7 mouse cellular contexts compared by ENCODE assay signal in the genomic region with DNA sequence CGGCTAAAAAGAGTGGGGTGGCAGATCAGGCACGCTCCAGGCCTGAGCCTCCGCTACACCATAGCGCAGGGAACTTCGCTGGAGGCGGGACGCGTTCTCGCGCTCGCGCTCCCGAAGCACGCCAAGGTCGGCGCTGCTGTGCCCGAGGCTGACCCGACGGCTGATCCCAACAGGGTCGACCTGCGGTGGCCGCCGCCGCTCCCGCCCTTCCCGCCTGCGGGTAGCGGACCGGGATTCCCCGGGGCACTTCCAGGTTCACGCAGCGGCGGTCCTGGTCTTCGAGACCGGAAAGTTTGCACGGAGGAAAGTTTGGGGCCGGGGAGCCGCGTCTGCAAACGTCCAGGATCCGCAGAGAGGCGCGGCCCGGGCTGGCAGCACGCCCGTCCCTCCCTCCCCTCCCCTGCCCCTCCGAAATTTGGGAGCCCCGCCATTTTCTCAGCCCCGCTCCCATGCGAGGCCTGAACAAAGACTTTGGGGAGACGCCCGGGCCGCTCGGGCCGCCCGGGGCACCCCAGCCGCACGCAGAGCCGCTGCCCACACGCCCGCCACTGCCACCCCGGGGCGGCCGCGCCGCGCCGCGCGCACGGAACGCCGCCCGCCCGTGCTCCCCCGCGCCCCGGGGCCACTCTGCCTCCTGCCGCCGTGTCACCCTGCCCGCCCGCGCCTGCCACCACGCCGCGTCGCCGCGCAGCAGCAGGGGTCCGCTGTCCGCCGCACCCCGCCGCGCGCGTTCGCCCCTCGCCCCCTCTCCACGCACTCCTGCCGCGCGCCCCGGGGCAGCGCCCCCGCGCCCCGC. TPM values are rescaled to one million over a fixed set of nuclear protein-coding genes. Genes with fewer than 3 reads are reported as not detected.
DNase-seq lines count a peak whose midpoint lies in the region; ATAC-seq and TF ChIP-seq lines count a peak whose summit lies in the region.

No protein-coding gene starts in this region.

- ATAC-seq in lung, embryonic 16.5 days (ENCODE audit: low read depth), result peak; percentile 40

- peak overlapping the region; percentile 90 for H3K4me2 ChIP-seq in lung, embryonic 16.5 days (ENCODE audit: low read depth, low read length)

- TF ChIP-seq POLR2A in small intestine, adult 2 months (IDR thresholded peaks at IDR 0.05; ENCODE audit: low read depth, low read length), result no peak

- H3K9ac ChIP-seq in lung, embryonic 16.5 days (ENCODE audit: low read length), result peak overlapping the region; percentile 99

- peak overlapping the region; percentile 69 for H3K4me3 ChIP-seq in E14TG2a.4 (replicated peaks; ENCODE audit: low read length)
- peak overlapping the region; percentile 90 for H3K4me3 ChIP-seq in lung, embryonic 16.5 days (ENCODE audit: low read length)
- H3K4me3 ChIP-seq in small intestine, adult 2 months (ENCODE audit: low read depth, low read length), result peak overlapping the region; percentile 76

- peak; percentile 26 for DNase-seq in A20 (ENCODE audit: low read depth, low spot score)
- DNase-seq in cerebellum, adult 9-11 months, result peak; percentile 75
- DNase-seq in gastrocnemius, postnatal 4 days (ENCODE audit: low spot score in 2 of 2), result peak; percentile 74 to 79
- DNase-seq in kidney, adult 8-10 months, result peak; percentile 29 to 47

- peaks cover 7% of the 10 kb centered on the region for H3K4me1 ChIP-seq in E14TG2a.4 (replicated peaks; ENCODE audit: low read depth, low read length)
- H3K4me1 ChIP-seq in lung, embryonic 16.5 days (replicated peaks; ENCODE audit: control insufficient read depth, insufficient read depth, low read length), result peaks cover 48% of the 10 kb centered on the region
- H3K4me1 ChIP-seq in small intestine, adult 2 months (ENCODE audit: control insufficient read depth, insufficient read depth, insufficient read length, low read length), result peaks cover 7% of the 10 kb centered on the region

- no peak for TF ChIP-seq CTCF in E14TG2a.4 (conservative IDR thresholded peaks at IDR 0.05; ENCODE audit: low read length)
- TF ChIP-seq CTCF in small intestine, adult 2 months (IDR thresholded peaks at IDR 0.05; ENCODE audit: extremely low read depth, insufficient read length, insufficient replicate concordance, low read depth, low read length), result no peak

- 0% methylated on average over 62 of the region's 108 CpGs for WGBS in lung, embryonic 16.5 days
- 2% methylated on average over 81 of the region's 108 CpGs for whole genome bisulfite sequencing in small intestine, adult 2 months

- peaks cover 89% of the 10 kb centered on the region for H3K27me3 ChIP-seq in E14TG2a.4 (ENCODE audit: insufficient read depth, low read length)
- no peaks in the 10 kb centered on the region for H3K27me3 ChIP-seq in lung, embryonic 16.5 days (ENCODE audit: control insufficient read depth, insufficient read depth, low read depth, low read length)
- H3K27me3 ChIP-seq in small intestine, adult 2 months (ENCODE audit: control insufficient read depth, insufficient read depth, low read length), result no peaks in the 10 kb centered on the region

- H3K9me3 ChIP-seq in E14TG2a.4 (ENCODE audit: low read length), result no peaks in the 10 kb centered on the region
- no peaks in the 10 kb centered on the region for H3K9me3 ChIP-seq in lung, embryonic 16.5 days (ENCODE audit: control insufficient read depth, low read length)

- peak overlapping the region; percentile 94 for H3K27ac ChIP-seq in lung, embryonic 16.5 days (ENCODE audit: low read length)
- H3K27ac ChIP-seq in small intestine, adult 2 months (ENCODE audit: insufficient read depth, low read depth, low read length), result peak overlapping the region; percentile 9; the same call in 1 of the 2 replicates

- H3K36me3 ChIP-seq in E14TG2a.4 (ENCODE audit: insufficient read depth, low read length), result no peaks in the 10 kb centered on the region
- peaks cover 4% of the 10 kb centered on the region; the same call in 1 of the 2 replicates for H3K36me3 ChIP-seq in lung, embryonic 16.5 days (ENCODE audit: control insufficient read depth, insufficient read depth, low read length)
- no peaks in the 10 kb centered on the region for H3K36me3 ChIP-seq in small intestine, adult 2 months (ENCODE audit: control insufficient read depth, insufficient read depth, low read length)

RNA-seq across cellular contexts. Expression of gene Nfix, which starts 0.8 kb away (rescaled TPM):
- total RNA-seq in gastrocnemius, postnatal 4 days (2021), result 100 to 1,000 TPM; 517 to 591 TPM
- polyA plus RNA-seq in lung, embryonic 16.5 days (2015; fragmentation: Nextera tagmentation; extraction: Ambion mirVana), result 43.9 and 44.6 TPM in 2 replicates
- polyA plus RNA-seq in small intestine, adult 2 months (2012; rRNA removed), result 22.3 and 26.1 TPM in 2 replicates

RNA-seq across cellular contexts. Expression of gene Dand5, which starts 23.3 kb away (rescaled TPM):
- 1 to 10 TPM; 6.3 to 6.8 TPM for total RNA-seq in gastrocnemius, postnatal 4 days (2021)
- 6.3 and 6.5 TPM in 2 replicates for polyA plus RNA-seq in lung, embryonic 16.5 days (2015; fragmentation: Nextera tagmentation; extraction: Ambion mirVana)
- polyA plus RNA-seq in small intestine, adult 2 months (2012; rRNA removed), result 0.98 and 2.1 TPM in 2 replicates

RNA-seq across cellular contexts. Expression of gene Gadd45gip1, which starts 32.0 kb away (rescaled TPM):
- 10 to 100 TPM; 33.3 to 36.0 TPM for total RNA-seq in gastrocnemius, postnatal 4 days (2021)
- 38.6 and 43.0 TPM in 2 replicates for polyA plus RNA-seq in lung, embryonic 16.5 days (2015; fragmentation: Nextera tagmentation; extraction: Ambion mirVana)
- 50.5 and 64.1 TPM in 2 replicates for polyA plus RNA-seq in small intestine, adult 2 months (2012; rRNA removed)

RNA-seq across cellular contexts. Expression of gene Rad23a, which starts 41.1 kb away (rescaled TPM):
- total RNA-seq in gastrocnemius, postnatal 4 days (2021), result 100 to 1,000 TPM; 121 to 123 TPM
- polyA plus RNA-seq in lung, embryonic 16.5 days (2015; fragmentation: Nextera tagmentation; extraction: Ambion mirVana), result 110 and 120 TPM in 2 replicates
- polyA plus RNA-seq in small intestine, adult 2 months (2012; rRNA removed), result 26.4 and 47.5 TPM in 2 replicates

RNA-seq across cellular contexts. Expression of gene Calr, which starts 47.4 kb away (rescaled TPM):
- total RNA-seq in gastrocnemius, postnatal 4 days (2021), result 100 to 1,000 TPM; 339 to 368 TPM
- polyA plus RNA-seq in lung, embryonic 16.5 days (2015; fragmentation: Nextera tagmentation; extraction: Ambion mirVana), result 980 and 996 TPM in 2 replicates
- 82.6 and 120 TPM in 2 replicates for polyA plus RNA-seq in small intestine, adult 2 months (2012; rRNA removed)

Comparison
In these comparisons a context has a peak if more than half of its experiments do, and no peak if none do; other contexts are left out.
1. Peak in every context shown above with its lines: DNase-seq, ATAC-seq, H3K4me3 ChIP-seq and H3K27ac ChIP-seq.
2. DNase-seq: peak in every context shown above with its lines; median percentile 76 in gastrocnemius, postnatal 4 days; 75 in cerebellum, adult 9-11 months; 38 in kidney, adult 8-10 months; 26 in A20.